Mouse (Mus musculus): ENCODE measurements around the gene Acta1.

The Acta1 gene

DNA sequence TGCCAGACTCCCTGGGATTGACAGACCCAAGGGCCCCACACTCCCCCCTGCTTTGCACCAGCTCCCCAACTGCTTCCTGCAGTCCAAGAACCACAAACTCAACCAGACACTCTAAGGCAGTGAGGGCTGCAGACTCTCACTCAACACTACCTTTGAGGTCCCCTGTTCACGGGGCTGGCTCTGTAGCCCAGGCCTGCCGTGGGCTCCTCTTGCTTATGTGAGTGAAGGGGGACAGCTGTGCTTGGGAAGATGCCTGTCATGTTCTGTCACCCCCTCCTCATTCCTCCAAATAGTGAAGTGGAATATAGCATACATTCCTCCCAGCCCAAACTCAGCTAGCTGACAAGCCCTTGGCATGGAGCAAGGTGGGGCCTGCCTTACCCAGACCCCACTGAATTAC is 12.1 kb downstream of the Acta1 start:
- DNase-seq = no peak

DNA sequence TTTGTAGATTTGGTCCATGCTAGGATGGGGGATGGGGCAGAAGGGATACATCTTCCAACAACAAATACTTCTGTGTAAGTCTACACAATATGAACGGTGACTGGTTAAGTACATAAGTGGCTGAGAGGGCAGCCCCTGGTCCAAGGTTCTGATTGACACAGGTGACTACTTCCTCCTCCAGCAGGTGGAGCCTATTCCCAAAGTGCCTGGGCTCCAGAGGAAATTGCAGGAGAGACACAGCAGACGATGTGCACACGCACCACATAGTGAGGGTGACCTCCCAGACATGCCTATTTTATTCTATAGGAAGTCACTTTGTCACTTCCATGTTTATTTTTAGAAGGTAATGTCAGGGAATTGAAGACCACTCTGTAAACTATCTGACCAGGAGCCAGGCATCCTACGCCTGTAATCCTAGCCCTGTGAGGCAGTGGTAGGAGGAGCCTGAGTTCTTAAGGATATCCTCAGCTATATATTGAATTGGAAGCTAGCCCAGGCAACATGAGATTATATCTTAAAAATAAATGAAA is 13.7 kb downstream of the Acta1 start:
- DNase-seq = no peak

- DNase-seq = no peak
These were observed 14.3 kb downstream of the Acta1 start for GRCm38 (mm10) chr8:123880271-123880670.

DNA sequence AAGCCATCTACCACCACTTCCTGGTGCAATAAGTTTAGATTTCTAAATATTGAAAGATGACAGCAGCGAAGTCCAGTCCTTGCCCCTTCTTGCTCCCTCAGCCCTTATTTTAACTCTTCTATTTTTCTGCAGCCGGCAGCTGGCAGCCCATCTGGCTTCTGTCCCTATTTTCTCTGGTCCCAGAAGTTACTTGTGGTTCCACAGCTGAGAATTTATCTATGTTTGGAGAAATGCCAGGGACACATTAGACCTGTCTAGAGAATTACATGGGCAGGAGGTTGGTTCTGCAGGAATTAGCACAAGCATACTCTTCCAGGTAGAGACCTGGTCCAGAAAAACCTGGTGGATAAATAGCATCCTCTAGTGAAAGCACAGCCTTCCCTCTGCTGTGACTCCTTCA is 16.7 kb downstream of the Acta1 start:
- no peak for DNase-seq

DNA sequence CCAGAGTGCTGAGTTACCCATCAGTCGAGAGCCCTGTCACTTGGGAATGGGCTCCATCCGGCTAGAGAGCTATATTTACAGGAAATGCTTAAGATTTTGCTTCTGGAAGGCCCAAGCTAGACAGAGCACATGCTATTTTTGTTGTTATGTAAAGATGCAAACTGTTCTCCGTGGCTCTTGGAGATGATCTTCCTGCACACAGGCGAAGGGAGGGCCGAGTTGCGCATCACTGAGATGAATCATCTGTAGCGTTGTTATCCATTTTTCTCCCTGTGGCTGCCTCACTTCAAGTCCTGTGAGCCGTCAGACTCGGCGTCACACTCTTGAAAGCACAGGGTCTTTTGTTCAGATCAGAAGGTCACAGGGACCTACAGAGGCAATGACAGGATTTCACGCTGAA is 20.2 kb downstream of the Acta1 start:
- no peak for DNase-seq

GRCm38 (mm10) chr8:123873364-123873763 is 21.2 kb downstream of the Acta1 start:
- no peak for DNase-seq

DNA sequence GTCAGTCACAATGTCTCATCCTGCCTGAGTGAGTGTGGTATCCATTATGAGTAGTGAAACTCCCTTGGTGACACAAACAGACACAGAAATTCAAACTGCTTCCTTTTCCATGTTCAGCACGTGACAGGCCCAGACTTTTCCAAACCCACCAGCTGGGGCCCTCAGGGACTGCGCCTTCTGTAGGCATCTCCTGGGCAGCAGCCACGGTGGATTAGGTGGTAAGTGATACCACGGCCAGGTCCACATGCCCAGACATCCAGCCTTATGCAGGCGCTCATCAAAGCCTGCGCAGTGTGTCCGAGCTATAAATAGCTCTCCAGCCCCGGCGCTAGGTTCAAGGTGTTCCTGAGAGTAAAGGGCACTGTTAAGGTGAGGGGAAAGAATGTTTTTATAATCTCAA is 22.5 kb downstream of the Acta1 start:
- DNase-seq = no peak

DNA sequence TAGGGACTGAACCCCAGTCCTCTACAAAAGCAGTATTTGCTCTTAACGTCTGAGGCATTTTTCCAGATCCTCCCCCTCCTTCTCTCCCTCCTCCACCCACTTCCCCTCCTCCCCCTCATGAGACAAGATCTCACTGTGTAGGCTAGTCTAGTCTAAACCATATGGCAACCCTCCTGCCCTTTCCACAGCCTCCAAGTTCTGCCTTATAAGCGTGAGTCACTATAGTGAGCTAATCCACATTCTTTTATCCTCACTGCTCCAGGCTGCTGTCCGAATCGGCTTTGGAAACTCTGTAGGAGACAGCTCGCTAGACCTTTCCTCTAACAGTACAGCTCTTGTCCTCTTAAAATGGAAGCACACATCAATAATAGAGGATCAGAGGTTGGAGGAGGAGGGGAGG is 27.6 kb downstream of the Acta1 start:
- DNase-seq = no peak

DNA sequence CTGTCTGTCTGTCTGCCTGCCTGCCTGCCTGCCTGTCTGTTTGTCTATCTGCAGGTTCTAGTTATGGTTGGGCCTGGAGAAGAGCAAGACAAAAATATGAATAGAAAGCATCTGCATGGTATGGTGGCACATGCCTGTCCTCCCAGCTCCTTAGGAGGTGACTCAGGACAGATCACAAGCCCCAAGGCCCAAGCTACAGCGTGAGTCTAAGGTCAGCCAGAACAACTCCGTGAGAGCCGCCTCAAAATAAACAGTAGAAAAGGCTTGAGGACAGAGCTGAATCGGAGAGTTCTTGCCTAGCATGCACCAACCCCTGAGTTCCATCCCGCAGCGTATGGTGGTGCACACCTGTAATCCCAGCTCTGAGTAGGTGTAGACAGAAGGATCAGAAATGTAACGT is 28.8 kb downstream of the Acta1 start:
- DNase-seq = no peak

DNA sequence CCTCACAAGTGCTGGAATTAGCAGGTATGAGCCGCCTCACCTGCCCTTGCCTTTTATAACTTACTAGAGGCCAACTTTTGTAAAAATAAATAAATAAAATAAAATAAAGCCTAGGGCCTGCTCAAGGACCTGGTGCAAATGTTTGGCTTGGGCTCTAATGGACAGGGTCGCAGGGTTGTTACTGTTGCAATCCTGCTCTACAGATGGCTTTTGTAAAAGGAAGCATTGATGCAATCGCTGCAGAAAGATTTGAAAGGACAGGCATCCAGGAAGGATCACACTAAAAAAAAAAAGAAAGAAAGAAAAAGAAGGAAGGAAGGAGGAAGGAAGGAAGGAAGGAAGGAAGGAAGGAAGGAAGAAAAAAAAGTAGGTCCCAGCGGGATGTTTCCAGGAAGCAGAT is 34.2 kb downstream of the Acta1 start:
- DNase-seq = no peak

DNA sequence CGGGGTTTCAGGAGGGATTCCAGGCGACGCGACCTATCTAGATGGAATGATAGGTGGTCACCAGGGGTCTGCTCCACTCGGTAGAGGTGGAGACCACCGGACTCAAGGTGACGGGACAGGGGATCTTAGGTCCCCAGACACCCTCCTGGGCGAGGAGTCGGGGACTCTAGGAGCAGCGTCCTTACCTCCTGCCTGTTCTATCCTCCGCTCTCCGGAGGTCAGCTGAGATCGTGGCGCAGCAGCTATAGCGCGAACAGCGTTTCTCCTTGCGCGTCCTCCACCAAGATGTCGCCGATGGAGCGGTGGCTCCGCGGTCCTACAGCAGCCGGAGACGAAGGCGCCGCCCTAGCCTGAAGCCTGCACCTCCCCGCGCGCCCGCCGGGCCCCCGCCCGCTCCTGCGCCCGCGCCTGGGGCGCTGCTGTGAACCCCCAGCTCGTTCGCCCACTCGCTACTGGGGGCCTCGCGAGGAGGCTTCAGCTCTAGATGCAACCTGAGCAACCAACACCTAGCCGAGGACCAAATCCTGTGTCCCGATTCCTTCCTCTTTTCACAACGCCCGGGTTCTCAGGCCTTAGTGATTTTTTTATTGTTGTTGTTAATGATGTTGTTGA is 34.8 kb downstream of the Acta1 start, which contains the start of gene Ccsap:
Ccsap (minus strand) TSS at position 562 of the 612 bp plus-strand sequence.
- peak; percentile 65 for DNase-seq

- DNase-seq = peak; percentile 95
These were observed 35.5 kb downstream of the Acta1 start for GRCm38 (mm10) chr8:123858941-123859647.

DNA sequence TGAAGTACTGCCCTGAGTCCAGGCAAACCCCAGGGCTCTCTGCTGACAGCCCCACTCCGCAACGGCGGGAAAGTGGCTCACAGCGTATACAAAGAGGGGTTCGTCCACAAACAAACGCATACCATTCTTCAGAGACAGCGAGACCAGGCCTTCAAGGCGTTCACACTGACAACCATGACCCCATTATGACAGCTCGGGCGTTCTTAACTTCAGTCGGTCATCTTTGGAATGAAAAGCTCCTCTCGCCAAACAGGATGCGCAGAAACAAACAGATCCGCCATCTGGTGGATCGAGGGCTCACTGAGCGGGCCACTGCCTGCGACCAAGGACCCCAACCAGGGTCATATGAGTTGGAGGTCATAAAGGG is 36.0 kb downstream of the Acta1 start:
- no peak for DNase-seq

- DNase-seq = no peak
These were observed 37.2 kb downstream of the Acta1 start for GRCm38 (mm10) chr8:123857361-123857760.

DNA sequence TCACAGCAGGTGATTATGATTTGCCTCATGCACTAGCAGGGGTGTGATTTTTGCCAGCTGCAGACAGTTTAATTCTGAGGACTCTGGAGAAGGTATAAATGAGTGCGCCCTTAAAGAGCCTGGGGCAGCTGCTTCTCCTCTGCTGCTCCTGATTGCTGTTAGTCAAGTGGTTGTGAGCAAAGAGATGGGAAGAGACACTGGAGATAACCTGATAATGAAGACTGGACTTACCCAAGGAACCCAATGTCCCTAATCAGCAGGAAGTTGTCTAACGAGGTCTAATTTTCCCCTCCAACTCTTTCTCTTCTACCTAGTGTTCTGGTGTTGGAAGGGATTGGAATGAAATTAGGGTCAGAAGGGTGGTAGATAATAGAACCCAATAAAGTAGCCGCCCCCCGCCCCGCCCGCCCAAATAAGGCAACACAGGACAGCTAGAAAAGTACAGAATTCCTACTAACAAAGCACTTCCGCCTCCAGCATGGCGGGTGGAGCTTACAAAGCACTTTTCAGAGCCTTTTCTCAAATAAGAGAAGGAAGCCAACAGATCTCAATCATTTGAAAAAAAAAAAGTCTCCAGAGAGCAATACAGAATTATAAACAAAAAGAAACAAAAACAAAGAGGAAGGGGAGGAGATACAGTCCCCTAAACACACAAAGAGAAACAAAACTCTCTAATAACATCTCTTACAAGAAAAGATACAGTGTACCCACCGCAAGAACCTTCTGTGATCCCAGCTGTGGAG is 39.6 kb downstream of the Acta1 start:
- DNase-seq = no peak

DNA sequence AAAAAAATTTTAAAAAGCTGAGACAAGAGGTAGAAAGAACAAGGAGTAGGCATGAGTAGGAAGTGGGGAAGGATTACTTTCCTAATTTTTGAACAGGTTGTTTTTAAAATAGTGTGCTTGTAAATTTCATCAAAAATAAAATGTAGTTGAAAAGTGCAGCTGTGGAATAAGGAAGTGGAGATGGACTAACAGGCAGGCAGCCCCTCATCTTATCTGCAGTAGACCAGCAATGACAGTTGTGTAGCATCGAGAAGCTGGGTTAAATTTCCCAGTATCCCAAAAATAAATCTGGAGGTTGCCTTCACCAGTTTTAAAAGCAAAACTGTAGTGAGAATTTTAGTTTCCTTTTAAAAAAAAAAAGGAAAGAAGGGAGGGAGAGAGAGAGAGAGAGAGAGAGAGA is 40.3 kb downstream of the Acta1 start:
- no peak for DNase-seq

DNA sequence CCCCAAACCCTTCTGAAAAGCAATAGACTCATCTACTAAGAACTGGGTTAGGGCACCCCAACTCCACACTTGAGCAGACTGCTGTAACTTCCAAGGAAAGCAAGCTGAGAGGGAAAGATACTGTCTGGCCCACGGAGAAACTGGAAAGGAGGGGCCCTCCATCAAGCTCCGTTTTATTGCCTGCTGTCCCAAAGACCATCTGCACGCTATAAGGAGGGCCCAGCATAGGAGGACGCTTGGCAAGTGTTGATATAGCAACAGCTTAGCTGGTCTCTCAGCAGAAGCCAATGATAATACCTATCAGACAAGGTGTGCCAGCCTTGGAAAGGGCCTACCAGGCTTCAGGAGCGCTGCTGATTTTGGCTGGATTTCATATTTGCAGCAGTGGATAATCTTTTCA is 43.0 kb downstream of the Acta1 start:
- no peak for DNase-seq

GRCm38 (mm10) chr8:123849352-123849751 is 45.2 kb downstream of the Acta1 start:
- DNase-seq = no peak

- no peak for DNase-seq
These were observed 47.0 kb downstream of the Acta1 start for GRCm38 (mm10) chr8:123847546-123847945.

GRCm38 (mm10) chr8:123846509-123846908 is 48.0 kb downstream of the Acta1 start:
- DNase-seq = no peak

DNA sequence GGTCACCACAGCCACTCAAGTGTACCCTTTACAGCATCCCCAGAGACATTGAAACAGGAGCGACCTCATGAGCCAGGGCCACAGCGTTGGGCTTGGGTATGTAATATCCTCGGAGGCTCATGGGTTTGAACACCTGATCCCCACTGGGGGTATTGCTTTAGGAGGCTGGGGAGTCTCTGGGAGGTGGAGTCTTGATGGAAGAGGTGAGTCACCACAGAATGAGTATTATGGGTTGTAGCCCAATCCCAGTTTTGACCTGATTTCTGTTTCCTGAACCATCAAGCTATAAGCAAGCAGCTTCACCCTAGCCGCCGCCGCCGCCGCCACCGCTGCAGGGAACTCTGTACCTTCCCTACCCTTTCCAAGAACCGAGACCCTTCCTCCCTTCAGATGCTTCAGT is 48.6 kb downstream of the Acta1 start:
- DNase-seq = no peak

- DNase-seq = no peak
These were observed 49.4 kb downstream of the Acta1 start for GRCm38 (mm10) chr8:123845114-123845513.

DNA sequence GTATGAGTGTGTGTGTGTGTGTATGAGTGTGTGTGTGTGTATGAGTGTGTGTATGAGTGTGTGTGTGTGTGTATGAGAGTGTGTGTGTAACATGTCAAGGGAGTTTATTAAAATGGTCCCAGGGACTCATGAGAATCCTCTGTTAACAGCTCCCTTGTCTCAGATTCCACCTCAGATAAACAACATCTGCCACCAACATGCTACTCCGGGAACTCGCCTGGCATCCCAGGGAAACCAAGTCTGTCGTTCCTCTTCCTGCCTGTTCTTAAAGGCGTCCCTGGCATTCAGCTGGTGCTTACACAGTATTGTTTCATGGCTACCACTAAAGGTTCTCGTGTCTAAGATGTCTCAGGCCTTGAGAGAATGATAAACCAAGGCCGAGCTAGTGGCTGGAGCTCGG is 50.2 kb downstream of the Acta1 start:
- no peak for DNase-seq

DNA sequence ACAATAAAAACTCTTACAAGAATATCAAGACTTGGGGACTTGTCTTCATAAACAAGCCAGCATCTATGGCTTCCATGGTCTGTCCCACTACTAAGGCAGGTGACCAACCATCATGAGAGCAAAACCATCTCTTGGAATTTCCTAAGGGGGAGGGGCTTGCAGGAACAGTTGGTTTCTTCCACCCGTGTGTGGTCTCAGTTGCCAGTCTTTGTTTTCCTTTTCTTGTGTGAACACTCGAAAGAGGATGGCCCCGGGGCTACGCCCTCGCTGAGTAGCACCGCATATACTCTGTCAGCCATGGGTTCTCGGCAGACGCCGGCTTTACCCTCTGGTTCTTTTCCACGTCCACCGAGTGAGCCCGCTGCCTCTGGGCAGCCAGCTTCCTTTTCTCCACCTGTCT is 52.5 kb downstream of the Acta1 start:
- DNase-seq = no peak
